Mouse (Mus musculus): ENCODE data around the gene Fam78b. TPM values are rescaled to one million over a fixed set of nuclear protein-coding genes. Genes with fewer than 3 reads are reported as not detected.

Gene Fam78b
- 0.08 and 0.13 TPM in 2 replicates for polyA plus RNA-seq (2012; rRNA removed)

DNA sequence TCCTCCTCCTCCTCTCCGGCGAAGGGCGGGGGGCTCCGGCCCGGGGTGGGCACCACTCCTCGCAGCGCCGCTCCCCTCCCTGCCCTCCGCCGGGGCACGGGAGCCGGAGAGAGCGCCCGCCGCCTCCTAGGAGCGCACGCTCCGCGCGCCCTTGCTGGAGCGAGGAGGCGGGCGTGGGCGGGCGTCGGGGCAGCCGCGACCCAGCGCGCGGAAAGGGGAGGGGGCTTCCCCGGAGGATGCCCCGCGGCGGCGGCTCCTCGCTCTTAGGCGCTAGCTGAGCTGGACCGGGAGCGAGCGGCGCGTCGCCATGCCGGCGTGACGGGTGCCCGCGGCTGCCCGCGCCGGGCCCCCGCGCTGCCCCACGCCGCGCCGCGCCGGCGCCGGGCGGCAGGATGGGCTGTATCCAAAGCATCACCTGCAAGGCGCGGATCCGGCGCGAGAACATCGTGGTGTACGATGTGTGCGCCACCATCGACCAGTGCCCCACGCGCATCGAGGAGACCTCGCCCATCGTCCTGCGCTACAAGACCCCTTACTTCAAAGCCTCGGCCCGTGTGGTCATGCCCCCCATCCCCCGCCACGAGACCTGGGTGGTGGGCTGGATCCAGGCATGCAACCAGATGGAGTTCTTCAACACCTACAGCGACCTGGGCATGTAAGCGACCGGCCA lies at the start of gene Fam78b:
TSS of gene Fam78b (plus strand) at position 244 of the 670 bp plus-strand sequence.

